Mouse (Mus musculus): ENCODE measurements at regions not wholly inside any gene's neighbourhood (a gene's known extent, or its start where the extent isn't known, plus 50 kb on each side); places are given as distances from the start of the nearest gene placed in this dataset.

- no peak for TF ChIP-seq MYOG (IDR thresholded peaks at IDR 0.05; ENCODE audit: control insufficient read depth in 1 of 3, insufficient read depth in 1 of 3, insufficient read length in 2 of 3, low read depth in 2 of 3)
- TF ChIP-seq POLR2A (IDR thresholded peaks at IDR 0.05; ENCODE audit: insufficient read length, low read depth): no peak
These were observed 270.2 kb upstream of the Nrip1 start for GRCm38 (mm10) chr16:76643801-76644200.

All from myocyte (in vitro differentiated cells).